Mouse (Mus musculus) CH12.LX (cell line): Measurements from ENCODE around the gene Bmf. TPM values are rescaled to one million over a fixed set of nuclear protein-coding genes. Genes with fewer than 3 reads are reported as not detected.

ENCODE experiments used
- DNase-seq: peaks from one replicate; pipeline ENCODE4 v3.0.0-alpha.2; 2013; ENCODE audit errors: extremely low read depth
- H3K27ac ChIP-seq: 2 replicates; pipeline ENCODE4 v1.5.1; 2012; ENCODE audit warnings: low read depth, mild to moderate bottlenecking, control low read depth, moderate library complexity; ENCODE audit not compliant: insufficient read depth
- H3K27me3 ChIP-seq: replicated peaks from 2 replicates; pipeline ENCODE3; 2012; ENCODE audit warnings: inconsistent platforms
- H3K36me3 ChIP-seq, 2 experiments: replicated peaks in 1 of 2; 2 replicates each; pipeline versions ENCODE3 to v1.6.1; 2012; ENCODE audit warnings: inconsistent platforms in 1 of 2, low read length in 1 of 2, mild to moderate bottlenecking in 1 of 2, mixed read lengths in 1 of 2, moderate library complexity in 1 of 2; ENCODE audit not compliant: control insufficient read depth in 1 of 2, insufficient read depth in 1 of 2
- H3K4me1 ChIP-seq, 2 experiments: 2 replicates each; pipeline ENCODE4 v1.6.1; 2012; ENCODE audit warnings: inconsistent platforms in 1 of 2, moderate library complexity in 1 of 2; ENCODE audit not compliant: insufficient read depth in 2 of 2, control insufficient read depth in 1 of 2
- H3K4me2 ChIP-seq: 2 replicates; pipeline ENCODE4 v1.6.1; 2012; ENCODE audit warnings: low read depth, mild to moderate bottlenecking, control low read depth; ENCODE audit not compliant: poor library complexity, insufficient read depth, severe bottlenecking
- H3K4me3 ChIP-seq, 3 experiments: fragments of 150-350 bp in 1 of 3; sonication (generic) in 1 of 3; replicated peaks in 1 of 3; 2 replicates each; pipeline versions ENCODE3 to v1.5.1; 2011 to 2012; ENCODE audit warnings: low read depth in 2 of 3, low read length in 2 of 3, mild to moderate bottlenecking in 2 of 3, moderate library complexity in 2 of 3, control low read depth in 1 of 3, improper control_type of control experiment in 1 of 3, inconsistent platforms in 1 of 3, mixed read lengths in 1 of 3; ENCODE audit not compliant: poor library complexity in 1 of 3
- H3K79me2 ChIP-seq: replicated peaks from 2 replicates; pipeline ENCODE4 v1.6.1; 2012; ENCODE audit warnings: mild to moderate bottlenecking, moderate library complexity; ENCODE audit not compliant: control insufficient read depth, poor library complexity, insufficient read depth, severe bottlenecking; ENCODE audit errors: extremely low read depth
- H3K9ac ChIP-seq: 2 replicates; pipeline ENCODE4 v1.6.1; 2012; ENCODE audit warnings: low read depth, mild to moderate bottlenecking, control low read depth, moderate library complexity; ENCODE audit not compliant: insufficient read depth
- H3K9me3 ChIP-seq: replicated peaks from 2 replicates; pipeline ENCODE3; 2012; ENCODE audit warnings: low read length, inconsistent platforms, mixed read lengths
- CHD1 ChIP-seq: IDR thresholded peaks from 2 replicates; pipeline ENCODE4 v1.6.1; 2012; ENCODE audit warnings: low read depth, low read length, improper control_type of control experiment, inconsistent platforms
- CHD2 ChIP-seq: IDR thresholded peaks from 2 replicates; pipeline ENCODE4 v1.6.1; 2011; ENCODE audit warnings: low read length, improper control_type of control experiment
- CTCF ChIP-seq, 2 experiments: IDR thresholded peaks in 1 of 2; conservative IDR thresholded peaks in 1 of 2; 2 replicates each; pipeline ENCODE4 v1.5.1; 2011 to 2012; ENCODE audit warnings: low read depth in 2 of 2, low read length in 2 of 2, improper control_type of control experiment in 1 of 2, inconsistent platforms in 1 of 2, mild to moderate bottlenecking in 1 of 2, moderate library complexity in 1 of 2
- ELF1 ChIP-seq: IDR thresholded peaks from 2 replicates; pipeline ENCODE4 v1.6.1; 2014; ENCODE audit warnings: low read depth, mild to moderate bottlenecking, inconsistent platforms, low read length, improper control_type of control experiment
- ETS1 ChIP-seq: conservative IDR thresholded peaks from 2 replicates; pipeline ENCODE4 v1.6.1; 2012; ENCODE audit warnings: low read depth, mild to moderate bottlenecking, inconsistent platforms, low read length, improper control_type of control experiment, moderate library complexity
- GABPA ChIP-seq: IDR thresholded peaks from 2 replicates; pipeline ENCODE4 v1.6.1; 2012; ENCODE audit warnings: low read depth, low read length, improper control_type of control experiment, inconsistent platforms; ENCODE audit not compliant: insufficient replicate concordance
- HCFC1 ChIP-seq: IDR thresholded peaks from 2 replicates; pipeline ENCODE4 v1.6.1; 2012; ENCODE audit warnings: low read depth, mild to moderate bottlenecking, inconsistent platforms, low read length, improper control_type of control experiment
- JUN ChIP-seq: IDR thresholded peaks from 2 replicates; pipeline ENCODE4 v1.6.1; 2011; ENCODE audit warnings: low read depth, mild to moderate bottlenecking, low read length, improper control_type of control experiment, moderate library complexity; ENCODE audit not compliant: insufficient read depth
- MAFK ChIP-seq: IDR thresholded peaks from 2 replicates; pipeline ENCODE4 v1.6.1; 2011; ENCODE audit warnings: low read length, improper control_type of control experiment; ENCODE audit not compliant: insufficient replicate concordance
- MAX ChIP-seq: IDR thresholded peaks from 2 replicates; pipeline ENCODE4 v1.6.1; 2011; ENCODE audit warnings: low read length, improper control_type of control experiment
- MAZ ChIP-seq: IDR thresholded peaks from 2 replicates; pipeline ENCODE4 v1.6.1; 2012; ENCODE audit warnings: low read depth, mild to moderate bottlenecking, inconsistent platforms, low read length, improper control_type of control experiment, moderate library complexity
- MEF2A ChIP-seq: IDR thresholded peaks from 2 replicates; pipeline ENCODE4 v1.6.1; 2014; ENCODE audit warnings: low read depth, mild to moderate bottlenecking, inconsistent platforms, low read length, improper control_type of control experiment, borderline replicate concordance
- MXI1 ChIP-seq: IDR thresholded peaks from 2 replicates; pipeline ENCODE4 v1.6.1; 2011; ENCODE audit warnings: mild to moderate bottlenecking, low read depth, low read length, improper control_type of control experiment
- MYC ChIP-seq: IDR thresholded peaks from 2 replicates; pipeline ENCODE4 v1.6.1; 2011; ENCODE audit warnings: low read depth, mild to moderate bottlenecking, improper control_type of control experiment, low read length
- NELFE ChIP-seq: IDR thresholded peaks from 2 replicates; pipeline ENCODE4 v1.6.1; 2011; ENCODE audit warnings: low read depth, low read length, improper control_type of control experiment
- NRF1 ChIP-seq: IDR thresholded peaks from 2 replicates; pipeline ENCODE4 v1.6.1; 2014; ENCODE audit warnings: low read depth, mild to moderate bottlenecking, inconsistent platforms, low read length, improper control_type of control experiment, moderate library complexity
- PAX5 ChIP-seq: IDR thresholded peaks from 2 replicates; pipeline ENCODE4 v1.6.1; 2012; ENCODE audit warnings: low read length, inconsistent platforms, mixed read lengths
- POLR2A ChIP-seq: IDR thresholded peaks from 2 replicates; pipeline ENCODE4 v1.6.1; 2011; ENCODE audit warnings: low read depth, mild to moderate bottlenecking, improper control_type of control experiment, low read length
- POLR2AphosphoS2 ChIP-seq: IDR thresholded peaks from 2 replicates; pipeline ENCODE4 v1.6.1; 2011; ENCODE audit warnings: low read depth, low read length, improper control_type of control experiment
- RAD21 ChIP-seq: IDR thresholded peaks from 2 replicates; pipeline ENCODE4 v1.6.1; 2011; ENCODE audit warnings: low read depth, mild to moderate bottlenecking, low read length, improper control_type of control experiment, moderate library complexity
- RCOR1 ChIP-seq: conservative IDR thresholded peaks from 2 replicates; pipeline ENCODE4 v1.6.1; 2012; ENCODE audit warnings: low read depth, mild to moderate bottlenecking, inconsistent platforms, low read length, improper control_type of control experiment
- SIN3A ChIP-seq: IDR thresholded peaks from 2 replicates; pipeline ENCODE4 v1.6.1; 2012; ENCODE audit warnings: low read length, improper control_type of control experiment, inconsistent platforms
- SMC3 ChIP-seq: IDR thresholded peaks from 2 replicates; pipeline ENCODE4 v1.6.1; 2011; ENCODE audit warnings: low read depth, low read length, improper control_type of control experiment
- UBTF ChIP-seq: IDR thresholded peaks from 2 replicates; pipeline ENCODE4 v1.6.1; 2012; ENCODE audit warnings: low read depth, mild to moderate bottlenecking, inconsistent platforms, low read length, improper control_type of control experiment, moderate library complexity
- USF1 ChIP-seq: IDR thresholded peaks from 2 replicates; pipeline ENCODE4 v1.6.1; 2014; ENCODE audit warnings: low read depth, mild to moderate bottlenecking, inconsistent platforms, low read length, improper control_type of control experiment
- ZC3H11A ChIP-seq: IDR thresholded peaks from 2 replicates; pipeline ENCODE4 v1.6.1; 2012; ENCODE audit warnings: low read depth, mild to moderate bottlenecking, inconsistent platforms, low read length, improper control_type of control experiment
- ZKSCAN1 ChIP-seq: IDR thresholded peaks from 2 replicates; pipeline ENCODE4 v1.6.1; 2012; ENCODE audit warnings: low read depth, inconsistent platforms, low read length, improper control_type of control experiment, borderline replicate concordance
- ZMIZ1 ChIP-seq: IDR thresholded peaks from 2 replicates; pipeline ENCODE4 v1.6.1; 2012; ENCODE audit warnings: low read depth, mild to moderate bottlenecking, inconsistent platforms, low read length, improper control_type of control experiment
- ZNF384 ChIP-seq: IDR thresholded peaks from 2 replicates; pipeline ENCODE4 v1.6.1; 2012; ENCODE audit warnings: low read depth, low read length, improper control_type of control experiment, inconsistent platforms
- dilution Hi-C: fragments of 300-500 bp; cut with MboI; formaldehyde crosslinking; loops from 2 replicates; pipeline ENCODE4 v1.14.3; 2020; ENCODE audit warnings: low sequenced_read_pairs; ENCODE audit not compliant: extremely low pct_unique_long_range_greater_than_20kb, extremely low pct_ligation_motif_present
- in situ Hi-C: fragments of 300-500 bp; cut with MboI; formaldehyde crosslinking; loops from 3 replicates; pipeline ENCODE4 v1.14.3; 2019; ENCODE audit warnings: low sequenced_read_pairs, low pct_ligation_motif_present, low pct_unique_long_range_greater_than_20kb, mixed read lengths
- polyA plus RNA-seq: library from polyadenylated mRNA; unstranded; fragments of >175 nt; gene quantifications from 2 replicates; pipeline ENCODE4 v1.2.1, GENCODE M21; 2012; ENCODE audit warnings: low read depth; ENCODE audit not compliant: insufficient read length
- total RNA-seq, 2 experiments: library from RNA; depleted of rRNA; stranded (reverse); fragments of 300-350 nt in 1 of 2; fragments of >200 nt in 1 of 2; gene quantifications; 2 replicates each; pipeline ENCODE4 v1.2.3; 2012 to 2014

The Bmf gene
- total and polyA plus RNA-seq, 3 experiments, result 1.4 to 5.6 (median 2.6) TPM

DNA sequence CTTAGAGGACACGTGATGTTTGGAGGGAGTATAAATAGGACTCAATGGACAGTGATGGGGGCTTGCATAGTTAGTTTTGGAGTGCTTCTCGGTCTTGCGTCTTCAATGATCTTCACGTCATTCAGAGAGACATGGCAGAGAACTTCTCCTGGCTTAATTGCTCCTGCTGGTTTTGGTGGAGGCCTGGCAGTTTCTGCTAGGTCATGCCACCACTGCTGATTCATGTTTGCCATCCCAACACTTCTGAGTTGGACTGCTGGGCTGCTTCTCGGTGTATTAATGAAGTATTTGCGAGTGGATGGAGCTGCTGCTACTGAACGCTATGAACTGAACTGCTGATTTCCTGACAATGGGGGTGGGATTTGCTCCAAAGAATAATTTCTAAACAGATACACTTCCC, 68.6 kb downstream of the Bmf start:
- Histone ChIP-seq H3K9me3 (no peaks in the 10 kb centered on the region), H3K4me1 (peaks cover 7 to 40% of the 10 kb centered on the region in 2 experiments), H3K4me3 (no peak overlapping the region), H3K9ac (no peak overlapping the region), H3K79me2 (peaks cover 19% of the 10 kb centered on the region), H3K4me2 (no peak overlapping the region), H3K27me3 (no peaks in the 10 kb centered on the region), H3K27ac (no peak overlapping the region)
- in situ Hi-C loops, result loop anchor here (25.0 kb wide), 2 partner anchors 256 to 406 kb away; partner anchors contain the start of genes Inafm2 and Plcb2
- no peak for DNase-seq
- dilution Hi-C loops, result no loop called here
- TF ChIP-seq POLR2A (no peak), NELFE (no peak), CHD2 (no peak), JUN (no peak), ZNF384 (no peak), RAD21 (no peak), MAX (no peak), CHD1 (no peak), NRF1 (no peak), SIN3A (no peak), ZMIZ1 (no peak), PAX5 (no peak), MYC (no peak), MAZ (no peak), ZKSCAN1 (no peak)
- TF ChIP-seq, all 38 proteins: peak for 0
- peaks cover 15 to 19% of the 10 kb centered on the region in 2 experiments for H3K36me3 ChIP-seq

DNA sequence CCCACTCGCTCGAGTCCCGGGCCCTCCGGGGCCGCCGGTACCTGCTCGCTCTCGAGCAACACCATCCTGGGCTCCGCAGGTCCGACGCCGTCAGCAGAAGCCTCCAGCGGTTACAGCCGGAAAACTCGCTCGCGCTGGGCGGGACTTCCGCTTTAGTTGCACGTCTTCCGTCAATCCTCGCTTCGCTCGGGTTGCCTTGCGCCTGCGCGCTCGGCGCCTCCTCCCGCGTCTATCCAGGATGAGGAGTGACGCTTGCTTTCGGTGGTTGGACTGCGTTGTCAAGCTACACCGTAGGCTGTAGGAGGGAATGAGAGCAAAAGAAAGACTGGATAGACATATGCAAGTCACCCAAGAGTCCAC, 70.0 kb downstream of the Bmf start, which contains the start of gene Srp14:
Srp14 (minus strand) TSS at position 162 of the 360 bp plus-strand sequence.
- peak; percentile 97 for DNase-seq
- dilution Hi-C loops, result no loop called here
- Histone ChIP-seq H3K27me3 (no peaks in the 10 kb centered on the region), H3K79me2 (peaks cover 19% of the 10 kb centered on the region), H3K9me3 (no peaks in the 10 kb centered on the region), H3K9ac (peak within 1 kb of the TSS; percentile 94), H3K4me3 (peak within 1 kb of the TSS; percentile 76 to 96 (median 89)), H3K27ac (0 out of 2 replicates have a peak within 1 kb of the TSS, but pooled peaks have one; percentile 12), H3K36me3 (peaks cover 22 to 33% of the 10 kb centered on the region in 2 experiments), H3K4me2 (peak within 1 kb of the TSS; percentile 93), H3K4me1 (peaks cover 5 to 33% of the 10 kb centered on the region in 2 experiments)
- in situ Hi-C loops, result loop anchor here (25.0 kb wide), 2 partner anchors 258 to 408 kb away; partner anchors contain the start of genes Inafm2 and Plcb2
- no peak for TF ChIP-seq RCOR1
- peak; percentile 47; the same call in 1 of the 2 replicates for TF ChIP-seq MXI1
- TF ChIP-seq USF1, result no peak
- TF ChIP-seq ZKSCAN1, result no peak
- peak; percentile 65; the same call in 1 of the 2 replicates for TF ChIP-seq SIN3A
- TF ChIP-seq JUN, result no peak
- no peak for TF ChIP-seq PAX5
- TF ChIP-seq ZC3H11A, result no peak
- no peak for TF ChIP-seq CTCF (conservative IDR thresholded peaks at IDR 0.05 in 1 of 2, IDR thresholded peaks at IDR 0.05 in 1 of 2; ENCODE audit: low read depth in 2 of 2, low read length in 2 of 2)
- 0 out of 2 replicates have a peak, but pooled peaks have one; percentile 34 for TF ChIP-seq MYC
- no peak for TF ChIP-seq ETS1
- TF ChIP-seq HCFC1, result peak; percentile 80
- peak; percentile 90 for TF ChIP-seq ELF1
- no peak for TF ChIP-seq ZNF384
- TF ChIP-seq RAD21, result no peak
- TF ChIP-seq GABPA, result no peak
- no peak for TF ChIP-seq MEF2A
- peak; percentile 94 for TF ChIP-seq NRF1
- peak; percentile 49; the same call in 1 of the 2 replicates for TF ChIP-seq MAX
- TF ChIP-seq UBTF, result no peak
- peak; percentile 46; the same call in 1 of the 2 replicates for TF ChIP-seq ZMIZ1
- TF ChIP-seq NELFE, result peak; percentile 90
- TF ChIP-seq CHD2, result no peak
- TF ChIP-seq MAFK, result no peak
- no peak for TF ChIP-seq SMC3
- peak; percentile 96 for TF ChIP-seq POLR2A
- no peak for TF ChIP-seq CHD1
- TF ChIP-seq POLR2AphosphoS2, result peak; percentile 76; the same call in 1 of the 2 replicates
